Mouse (Mus musculus) spleen, adult 2 months (tissue): ENCODE measurements around the gene Tra2a.

Experiments
- CTCF ChIP-seq: fragments of 200-500 bp; IDR thresholded peaks from 2 replicates; pipeline ENCODE4 v1.5.1; 2011; ENCODE audit warnings: mild to moderate bottlenecking, inconsistent platforms; ENCODE audit not compliant: insufficient read depth, insufficient read length, insufficient replicate concordance; ENCODE audit errors: extremely low read depth
- POLR2A ChIP-seq: fragments of 200-500 bp; IDR thresholded peaks from 2 replicates; pipeline ENCODE4 v1.6.1; 2011; ENCODE audit warnings: low read depth, low read length, inconsistent platforms

DNA sequence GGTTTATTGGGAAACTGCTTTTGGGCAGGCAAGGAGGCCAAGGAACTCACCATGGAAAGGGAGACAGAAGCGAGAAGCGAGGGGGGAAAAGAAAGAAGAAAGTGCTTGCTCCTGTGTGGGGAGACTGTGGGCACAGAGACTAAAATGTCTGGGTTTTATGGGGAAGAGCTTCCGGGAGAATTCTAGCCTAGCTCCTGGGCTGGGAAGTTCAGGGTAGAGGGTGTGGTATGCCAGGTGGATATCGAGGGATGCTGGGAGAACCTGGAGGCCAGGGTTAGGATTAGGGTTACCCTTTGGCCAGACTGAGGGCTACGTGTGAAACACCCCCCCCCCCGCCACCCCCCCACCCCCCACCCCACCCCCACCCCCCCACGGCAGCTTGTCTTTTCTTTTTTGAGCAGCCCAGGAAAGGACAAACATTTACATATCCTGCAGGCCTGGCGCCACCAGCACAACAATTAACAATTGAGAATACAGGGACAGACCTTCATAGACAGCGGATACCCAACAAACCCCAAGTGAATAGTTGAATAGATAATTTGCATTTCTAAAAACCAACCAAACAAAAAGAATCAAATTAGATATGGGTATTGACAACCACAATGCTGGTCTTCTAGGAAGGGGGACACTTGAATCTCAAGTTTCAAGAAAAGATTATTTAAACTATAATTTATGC lies 10.7 kb upstream of the Tra2a start:
- TF ChIP-seq CTCF: no peak
- TF ChIP-seq POLR2A: no peak
